Mouse (Mus musculus): ENCODE measurements around the gene Mdc1. TPM values are rescaled to one million over a fixed set of nuclear protein-coding genes. Genes with fewer than 3 reads are reported as not detected.

Mdc1 gene
- polyA plus RNA-seq, 1 experiment = 5.7 TPM

DNA sequence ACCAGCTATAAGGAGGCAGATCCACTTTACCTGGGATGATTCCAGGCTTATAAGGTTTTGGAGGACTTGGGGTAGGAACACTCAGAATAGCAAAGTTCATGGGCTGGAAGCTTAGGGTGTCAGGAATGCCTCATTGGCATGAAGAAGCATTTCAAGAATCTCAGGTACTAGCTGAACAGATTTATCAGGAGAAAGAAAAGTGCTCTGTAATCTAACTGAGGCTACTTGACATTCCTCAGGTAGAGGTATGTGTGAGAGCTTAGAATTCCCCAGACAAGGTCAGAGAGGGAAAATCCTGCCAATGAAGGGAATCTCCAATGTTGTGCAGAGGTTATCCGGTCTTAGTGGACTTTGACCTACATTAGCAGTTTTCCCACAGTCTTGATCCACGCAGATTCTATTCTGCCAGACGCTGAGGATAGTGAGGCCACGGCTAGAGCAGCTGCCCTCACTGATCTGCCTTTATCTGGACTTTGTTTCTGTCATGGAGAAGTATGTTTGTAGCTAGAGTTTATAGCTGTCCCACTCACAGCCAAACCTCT lies 37.4 kb upstream of the Mdc1 start:
- peak; percentile 65 for DNase-seq
- peaks cover 11% of the 10 kb centered on the region for H3K4me1 ChIP-seq (ENCODE audit: control insufficient read depth, insufficient read depth, low read length)
- H3K4me3 ChIP-seq (ENCODE audit: insufficient read depth, low read depth, low read length) = no peak overlapping the region
- no peak overlapping the region for H3K27ac ChIP-seq (ENCODE audit: insufficient read depth, low read depth, low read length)
- whole genome bisulfite sequencing = 38% methylated on average over 4 of the region's 4 CpGs
- TF ChIP-seq CTCF (conservative IDR thresholded peaks at IDR 0.05; ENCODE audit: insufficient read depth, insufficient read length, low read depth, low read length) (no peak), POLR2A (IDR thresholded peaks at IDR 0.05; ENCODE audit: low read depth, low read length) (no peak)
- no peaks in the 10 kb centered on the region for H3K27me3 ChIP-seq (replicated peaks; ENCODE audit: control insufficient read depth, insufficient read depth, low read length)
- no peaks in the 10 kb centered on the region for H3K36me3 ChIP-seq (ENCODE audit: control insufficient read depth, insufficient read depth, low read length)

DNA sequence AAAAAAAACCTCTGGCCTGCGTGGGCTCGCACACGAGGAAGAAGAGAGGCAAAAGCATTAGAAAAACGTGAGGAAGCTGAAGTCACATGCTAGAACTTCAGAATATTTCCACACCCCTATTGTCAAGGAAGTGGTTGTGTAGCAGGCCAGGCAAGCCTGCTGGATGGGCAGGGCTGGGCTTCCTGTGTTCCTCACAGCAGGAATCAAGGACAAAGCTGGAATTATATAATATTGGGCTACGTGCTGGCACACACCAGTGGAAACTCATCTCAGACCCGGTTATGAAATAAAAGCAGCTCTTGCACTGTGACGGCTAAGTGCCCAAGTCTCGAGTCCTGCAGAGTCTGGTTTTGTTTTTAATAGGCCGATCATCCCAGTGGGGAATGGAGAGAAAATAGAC lies 33.2 kb upstream of the Mdc1 start:
- Histone ChIP-seq H3K4me3 (ENCODE audit: insufficient read depth, low read depth, low read length) (no peak overlapping the region), H3K36me3 (ENCODE audit: control insufficient read depth, insufficient read depth, low read length) (no peaks in the 10 kb centered on the region), H3K4me1 (ENCODE audit: control insufficient read depth, insufficient read depth, low read length) (peaks cover 18% of the 10 kb centered on the region; the same call in 1 of the 2 replicates), H3K27ac (ENCODE audit: insufficient read depth, low read depth, low read length) (peak overlapping the region; percentile 94), H3K27me3 (replicated peaks; ENCODE audit: control insufficient read depth, insufficient read depth, low read length) (no peaks in the 10 kb centered on the region)
- WGBS = 41% methylated on average over 9 of the region's 9 CpGs
- peak; percentile 84 for DNase-seq
- no peak for TF ChIP-seq POLR2A (IDR thresholded peaks at IDR 0.05; ENCODE audit: low read depth, low read length)
- no peak for TF ChIP-seq CTCF (conservative IDR thresholded peaks at IDR 0.05; ENCODE audit: insufficient read depth, insufficient read length, low read depth, low read length)

DNA sequence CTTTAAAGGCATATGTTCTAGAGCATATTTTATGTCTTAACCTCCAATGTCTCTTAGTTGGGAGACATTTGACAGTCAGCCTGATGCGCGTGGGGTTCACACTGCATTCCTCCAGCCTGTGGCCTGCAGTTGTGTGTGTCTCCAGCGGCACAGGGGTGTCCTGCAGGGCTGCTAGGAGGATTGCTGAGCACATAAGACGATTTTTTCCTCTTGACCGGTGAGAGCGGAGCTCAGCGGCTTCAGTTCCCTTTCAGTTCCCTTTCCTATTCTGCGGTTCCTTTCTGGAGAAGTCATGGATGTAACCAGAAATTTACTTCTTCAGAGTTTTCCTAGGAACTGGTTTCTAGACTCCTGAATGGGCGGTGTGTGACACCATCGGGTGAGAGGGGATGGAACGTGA lies 31.9 kb upstream of the Mdc1 start:
- TF ChIP-seq CTCF (conservative IDR thresholded peaks at IDR 0.05; ENCODE audit: insufficient read depth, insufficient read length, low read depth, low read length) (no peak), POLR2A (IDR thresholded peaks at IDR 0.05; ENCODE audit: low read depth, low read length) (no peak)
- H3K27ac ChIP-seq (ENCODE audit: insufficient read depth, low read depth, low read length) = no peak overlapping the region

DNA sequence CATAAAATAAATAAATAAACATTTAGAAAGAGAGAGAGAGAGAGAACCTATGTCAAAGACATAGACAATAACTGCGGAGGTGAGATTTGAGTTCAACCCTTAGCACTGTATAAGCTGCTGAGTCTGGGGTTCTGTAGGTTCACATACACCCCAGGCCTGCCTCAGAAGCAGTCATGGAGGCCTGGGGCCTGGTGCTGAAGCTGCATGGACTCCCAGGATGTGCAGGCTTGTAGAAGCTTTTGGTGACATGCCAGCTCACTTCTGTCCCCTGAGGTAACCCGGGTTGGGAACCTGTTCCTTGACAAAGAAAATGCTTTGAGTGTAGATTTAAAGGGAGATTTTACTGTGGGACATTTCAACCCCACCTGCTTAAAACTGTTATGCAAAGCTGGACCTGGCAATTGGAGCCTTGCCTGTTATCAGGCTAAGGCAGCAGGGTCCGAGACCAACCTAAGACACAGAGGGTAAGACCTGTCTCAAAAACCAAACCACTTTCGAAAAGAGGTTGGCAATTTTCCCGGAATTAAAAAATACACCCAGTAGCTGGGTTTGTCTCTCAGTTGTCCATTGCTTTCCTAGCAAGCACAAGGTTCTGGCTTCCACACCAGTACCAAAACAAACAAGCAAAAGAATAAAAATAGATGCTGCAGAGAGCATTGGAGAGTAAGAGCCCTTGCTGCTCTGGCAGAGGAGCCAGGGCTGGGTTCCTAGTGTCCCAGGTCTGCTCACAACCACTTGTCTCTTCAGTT lies 30.2 kb upstream of the Mdc1 start:
- peak overlapping the region; percentile 32; the same call in 1 of the 2 replicates for H3K27ac ChIP-seq (ENCODE audit: insufficient read depth, low read depth, low read length)
- TF ChIP-seq CTCF (conservative IDR thresholded peaks at IDR 0.05; ENCODE audit: insufficient read depth, insufficient read length, low read depth, low read length) (no peak), POLR2A (IDR thresholded peaks at IDR 0.05; ENCODE audit: low read depth, low read length) (no peak)
- H3K4me1 ChIP-seq (ENCODE audit: control insufficient read depth, insufficient read depth, low read length) = peaks cover 37% of the 10 kb centered on the region
- H3K36me3 ChIP-seq (ENCODE audit: control insufficient read depth, insufficient read depth, low read length) = no peaks in the 10 kb centered on the region
- no peaks in the 10 kb centered on the region for H3K27me3 ChIP-seq (replicated peaks; ENCODE audit: control insufficient read depth, insufficient read depth, low read length)
- peak; percentile 47 for DNase-seq
- no peak overlapping the region for H3K4me3 ChIP-seq (ENCODE audit: insufficient read depth, low read depth, low read length)
- 63% methylated on average over 5 of the region's 5 CpGs for WGBS

More for the DNA sequence above, 31.9 kb upstream of the Mdc1 start:
- no peaks in the 10 kb centered on the region for H3K36me3 ChIP-seq (ENCODE audit: control insufficient read depth, insufficient read depth, low read length)
- H3K4me1 ChIP-seq (ENCODE audit: control insufficient read depth, insufficient read depth, low read length) = peaks cover 24% of the 10 kb centered on the region
- no peak for DNase-seq
- WGBS = 92% methylated on average over 11 of the region's 11 CpGs
- no peak overlapping the region for H3K4me3 ChIP-seq (ENCODE audit: insufficient read depth, low read depth, low read length)
- no peaks in the 10 kb centered on the region for H3K27me3 ChIP-seq (replicated peaks; ENCODE audit: control insufficient read depth, insufficient read depth, low read length)

DNA sequence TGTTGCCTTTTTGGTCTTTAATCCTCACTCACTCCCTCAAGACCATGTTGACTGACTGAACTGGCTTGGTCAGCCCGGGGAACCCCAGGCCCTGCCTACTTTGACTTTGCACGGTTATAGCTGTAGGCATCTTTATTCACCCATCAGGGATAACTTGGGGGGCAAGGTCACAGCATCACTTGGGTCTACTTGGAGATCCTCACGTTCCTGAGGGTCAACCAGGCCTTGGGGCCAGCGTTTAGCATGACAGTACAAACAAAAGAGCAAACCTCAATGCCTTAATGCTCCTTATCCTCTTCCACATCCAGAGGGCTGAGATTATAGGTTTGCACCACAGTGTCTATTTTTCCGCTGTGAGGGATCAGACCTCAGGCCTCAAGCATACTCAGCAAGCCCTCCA lies 29.0 kb upstream of the Mdc1 start:
- no peak for DNase-seq
- Histone ChIP-seq H3K36me3 (ENCODE audit: control insufficient read depth, insufficient read depth, low read length) (no peaks in the 10 kb centered on the region), H3K27ac (ENCODE audit: insufficient read depth, low read depth, low read length) (peak overlapping the region; percentile 83), H3K4me3 (ENCODE audit: insufficient read depth, low read depth, low read length) (no peak overlapping the region), H3K4me1 (ENCODE audit: control insufficient read depth, insufficient read depth, low read length) (peaks cover 43% of the 10 kb centered on the region), H3K27me3 (replicated peaks; ENCODE audit: control insufficient read depth, insufficient read depth, low read length) (no peaks in the 10 kb centered on the region)
- TF ChIP-seq POLR2A (IDR thresholded peaks at IDR 0.05; ENCODE audit: low read depth, low read length) = no peak
- TF ChIP-seq CTCF (conservative IDR thresholded peaks at IDR 0.05; ENCODE audit: insufficient read depth, insufficient read length, low read depth, low read length) = no peak
- 75% methylated on average over 5 of the region's 5 CpGs for WGBS

DNA sequence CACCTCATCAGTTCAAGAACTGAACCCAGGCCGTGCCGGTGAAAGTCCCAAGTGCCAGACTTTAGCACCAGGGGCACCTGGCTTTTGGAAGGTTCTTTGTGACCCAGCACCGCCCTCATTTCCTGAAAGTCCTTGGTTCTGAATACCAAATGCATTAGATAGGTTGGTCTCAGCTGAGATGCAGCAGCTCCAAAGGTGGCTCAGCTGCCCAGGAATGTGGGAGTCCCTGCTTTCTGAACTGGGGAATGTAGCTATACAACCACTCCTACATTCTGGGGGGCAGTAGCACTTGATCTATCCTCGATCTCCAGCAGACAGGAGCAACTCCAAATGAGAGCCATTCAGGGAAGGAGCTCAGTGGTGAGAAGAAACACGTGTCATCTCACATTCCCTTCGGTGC lies 28.6 kb upstream of the Mdc1 start:
- no peak overlapping the region for H3K4me3 ChIP-seq (ENCODE audit: insufficient read depth, low read depth, low read length)
- peak; percentile 60 for DNase-seq
- peaks cover 47% of the 10 kb centered on the region for H3K4me1 ChIP-seq (ENCODE audit: control insufficient read depth, insufficient read depth, low read length)
- 30% methylated on average over 6 of the region's 6 CpGs for WGBS
- TF ChIP-seq POLR2A (IDR thresholded peaks at IDR 0.05; ENCODE audit: low read depth, low read length) = no peak
- no peak for TF ChIP-seq CTCF (conservative IDR thresholded peaks at IDR 0.05; ENCODE audit: insufficient read depth, insufficient read length, low read depth, low read length)
- no peaks in the 10 kb centered on the region for H3K36me3 ChIP-seq (ENCODE audit: control insufficient read depth, insufficient read depth, low read length)
- H3K27ac ChIP-seq (ENCODE audit: insufficient read depth, low read depth, low read length) = peak overlapping the region; percentile 83
- no peaks in the 10 kb centered on the region for H3K27me3 ChIP-seq (replicated peaks; ENCODE audit: control insufficient read depth, insufficient read depth, low read length)

DNA sequence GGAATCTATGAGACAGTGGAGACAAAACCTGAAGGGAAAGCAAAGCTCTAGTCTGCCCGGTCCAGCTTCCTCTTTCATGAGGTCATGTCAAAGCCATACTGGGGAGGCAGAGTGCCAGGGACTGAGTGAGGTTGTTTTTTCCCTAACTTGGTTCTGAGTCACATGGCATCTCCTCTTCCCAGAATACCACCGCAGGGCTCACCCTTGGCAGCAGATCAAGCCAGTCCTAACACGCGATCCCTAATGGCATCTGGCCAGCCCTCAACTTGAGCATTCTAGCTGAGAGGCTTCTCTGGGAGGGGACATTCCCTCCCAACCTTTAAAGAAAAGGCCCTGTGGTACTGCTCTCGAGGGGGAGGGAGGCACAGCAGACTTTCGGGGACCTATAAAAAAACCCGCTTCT lies 28.1 kb upstream of the Mdc1 start:
- no peak overlapping the region for H3K4me3 ChIP-seq (ENCODE audit: insufficient read depth, low read depth, low read length)
- 7% methylated on average over 7 of the region's 7 CpGs for WGBS
- peak; percentile 99 for DNase-seq
- TF ChIP-seq CTCF (conservative IDR thresholded peaks at IDR 0.05; ENCODE audit: insufficient read depth, insufficient read length, low read depth, low read length) = no peak
- no peak for TF ChIP-seq POLR2A (IDR thresholded peaks at IDR 0.05; ENCODE audit: low read depth, low read length)
- no peaks in the 10 kb centered on the region for H3K27me3 ChIP-seq (replicated peaks; ENCODE audit: control insufficient read depth, insufficient read depth, low read length)
- H3K36me3 ChIP-seq (ENCODE audit: control insufficient read depth, insufficient read depth, low read length) = no peaks in the 10 kb centered on the region
- peak overlapping the region; percentile 83 for H3K27ac ChIP-seq (ENCODE audit: insufficient read depth, low read depth, low read length)
- H3K4me1 ChIP-seq (ENCODE audit: control insufficient read depth, insufficient read depth, low read length) = peaks cover 48% of the 10 kb centered on the region
